Mouse (Mus musculus) mesoderm, embryonic 11.5 days (tissue): Measurements from ENCODE around the gene Chaf1b.
A peak's percentile ranks its signal among the peaks of the same experiment; 100 is the strongest.

Experiments used
- DNase-seq: peaks from one replicate; pipeline ENCODE4 v3.0.0-alpha.2; 2012; ENCODE audit warnings: low read depth, low spot score

The Chaf1b gene

DNA sequence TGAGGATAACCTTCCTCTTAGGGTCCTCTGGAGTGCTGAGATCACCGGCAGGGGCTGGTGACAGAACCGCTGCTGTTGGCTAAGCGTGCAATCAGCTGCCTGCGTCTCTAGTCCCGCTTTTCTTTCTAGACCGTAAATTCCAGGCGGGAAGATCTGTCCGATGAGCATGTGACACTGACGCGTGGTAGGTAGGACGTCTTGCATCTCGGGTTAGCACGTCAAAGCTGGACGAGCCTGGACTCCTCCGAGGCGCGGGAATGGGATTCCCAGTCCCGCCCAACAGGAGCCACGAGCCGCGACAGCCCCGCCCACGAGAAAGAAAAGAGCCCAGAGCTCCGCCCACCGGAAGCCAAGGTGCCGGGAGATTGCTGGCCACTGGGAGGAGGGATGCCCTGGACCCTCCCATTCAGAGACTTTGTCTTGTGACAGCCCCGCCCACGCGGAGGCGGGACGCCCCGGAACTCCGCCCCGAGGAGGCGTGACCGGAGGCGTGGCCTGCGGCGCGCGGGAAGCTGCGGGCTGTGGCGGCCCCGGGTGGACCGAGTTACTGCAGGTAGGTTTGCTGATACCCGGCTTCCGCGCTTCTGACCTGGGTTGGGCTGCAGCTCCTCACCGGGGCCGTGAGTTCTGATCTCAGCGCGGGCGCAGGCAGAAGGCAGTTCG lies at the start of gene Chaf1b:
Chaf1b (plus strand) TSS at position 479 of the 663 bp plus-strand sequence.
- peak; percentile 98 for DNase-seq

- DNase-seq: no peak
Observed at GRCm38 (mm10) chr16:93834076-93834475, 49.6 kb upstream of the Chaf1b start.

DNA sequence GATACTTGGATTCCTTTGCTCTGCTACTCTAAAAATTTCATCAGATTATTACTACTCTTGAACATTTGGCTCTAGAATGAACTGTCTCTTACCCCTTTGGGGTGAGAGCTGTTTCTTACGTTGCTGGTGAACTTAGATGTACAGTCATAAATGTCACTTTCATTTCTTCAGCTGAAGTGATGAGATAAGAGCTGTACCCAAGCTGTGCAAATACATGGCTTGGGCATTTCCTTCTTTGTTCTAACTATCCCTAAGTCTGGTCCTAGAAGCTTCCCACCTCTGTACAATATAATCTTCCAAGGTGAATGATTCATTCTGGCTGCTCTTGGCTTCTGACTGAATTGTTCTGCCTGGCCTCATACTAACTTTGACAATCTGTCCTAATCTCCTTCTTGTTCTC lies 44.7 kb upstream of the Chaf1b start:
- DNase-seq: no peak

- DNase-seq: no peak
Observed at GRCm38 (mm10) chr16:93850527-93850926, 33.2 kb upstream of the Chaf1b start.

GRCm38 (mm10) chr16:93859967-93860366 lies 23.7 kb upstream of the Chaf1b start:
- no peak for DNase-seq

DNA sequence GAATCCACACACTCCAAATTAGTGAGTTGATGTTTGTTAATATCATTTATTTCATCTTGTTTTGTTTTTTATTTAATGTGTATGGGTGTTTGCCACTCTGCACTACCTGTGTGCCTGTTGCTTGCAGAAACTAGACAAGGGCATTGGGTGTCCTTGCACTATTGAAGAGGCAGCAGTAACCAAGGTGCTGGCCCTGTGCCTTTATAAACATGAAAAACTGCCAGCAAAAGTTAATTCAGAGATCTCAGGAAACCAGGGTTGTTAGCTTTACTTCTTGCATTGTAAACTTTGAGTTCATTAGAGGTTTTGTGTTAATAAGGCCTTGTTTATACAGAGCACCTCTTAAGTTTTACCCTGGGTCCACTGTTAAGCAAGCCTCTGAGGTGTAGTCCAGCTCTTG lies 23.0 kb upstream of the Chaf1b start:
- DNase-seq: no peak

- no peak for DNase-seq
Observed at GRCm38 (mm10) chr16:93874841-93875240, 8.9 kb upstream of the Chaf1b start.

DNA sequence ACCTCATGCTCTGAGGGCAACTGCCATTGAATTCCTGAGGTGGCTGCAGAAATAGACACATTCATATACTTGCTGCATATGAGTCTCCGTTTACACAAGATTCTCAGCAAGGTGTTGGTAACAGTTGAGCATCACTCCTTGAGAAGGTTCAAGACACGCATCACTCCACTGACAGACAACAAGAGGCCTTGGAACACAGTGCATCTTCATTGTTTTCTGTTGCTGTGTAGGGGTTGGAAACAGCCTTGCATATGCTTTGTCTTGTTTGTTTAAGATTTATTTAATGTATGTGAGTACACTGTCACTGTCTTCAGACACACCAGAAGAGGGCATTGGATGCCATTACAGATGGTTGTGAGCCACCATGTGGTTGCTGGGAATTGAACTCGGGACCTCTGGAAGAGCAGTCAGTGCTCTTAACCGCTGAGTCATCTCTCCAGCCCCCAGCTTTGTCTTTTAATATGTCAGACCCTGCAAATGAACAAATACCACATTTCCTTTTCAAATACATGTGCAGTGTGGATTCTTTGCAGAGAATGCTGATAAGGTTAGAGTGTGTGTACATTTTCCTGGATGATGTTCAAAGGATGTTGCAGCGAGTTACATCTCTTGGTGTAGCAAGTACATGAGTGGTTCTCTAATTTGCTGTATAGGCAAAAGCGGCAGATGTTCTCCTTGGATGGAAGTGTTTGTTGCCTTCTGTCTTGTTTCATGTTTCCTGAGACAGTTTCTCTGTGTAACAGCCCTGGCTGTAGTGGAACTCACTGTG lies 5.9 kb upstream of the Chaf1b start:
- DNase-seq: no peak

- DNase-seq: peak; percentile 51
Observed at GRCm38 (mm10) chr16:93884086-93884721, 503 bp downstream of the Chaf1b start.

DNA sequence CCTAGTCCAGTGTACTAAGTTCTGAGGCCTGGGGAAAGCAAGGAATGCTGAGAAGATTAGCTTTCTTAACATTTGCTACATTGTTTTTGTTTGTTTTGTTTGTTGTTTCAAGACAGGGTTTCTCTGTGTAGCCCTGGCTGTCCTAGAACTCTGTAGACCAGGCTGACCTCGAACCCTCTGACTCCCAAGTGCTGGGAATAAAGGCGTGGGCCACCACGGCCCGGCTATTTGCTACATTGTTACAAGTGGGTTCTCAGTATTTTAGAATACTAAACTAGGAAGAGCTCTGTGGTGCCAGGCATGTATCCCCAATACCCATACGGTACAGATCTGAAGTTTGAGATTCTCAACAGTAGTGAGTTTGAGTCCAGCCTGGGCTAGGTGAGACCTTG lies 1.0 kb downstream of the Chaf1b start:
- no peak for DNase-seq

GRCm38 (mm10) chr16:93888481-93888880 lies 4.8 kb downstream of the Chaf1b start:
- DNase-seq: no peak

GRCm38 (mm10) chr16:93890948-93891604 lies 7.4 kb downstream of the Chaf1b start:
- no peak for DNase-seq

- DNase-seq: no peak
Observed at GRCm38 (mm10) chr16:93893285-93893684, 9.6 kb downstream of the Chaf1b start.

DNA sequence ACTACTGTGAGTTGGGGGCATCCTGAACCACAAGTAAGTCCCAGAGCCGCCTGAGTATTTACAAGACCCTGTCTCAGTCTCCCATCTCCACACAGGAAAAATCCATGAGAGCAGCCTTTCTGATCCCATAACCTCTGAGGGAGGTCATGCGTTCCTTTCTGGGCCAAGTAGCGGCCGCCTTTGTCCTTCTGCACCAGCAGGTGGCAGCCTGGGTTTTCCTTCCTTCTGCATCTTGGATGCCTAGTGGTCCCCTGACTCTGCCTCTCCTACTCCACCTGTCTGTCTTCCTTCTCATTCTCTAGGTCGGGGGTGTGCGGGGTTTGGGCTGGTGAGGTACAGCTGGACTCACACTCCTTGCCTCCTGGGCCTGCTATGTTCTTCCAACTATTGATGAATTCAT lies 19.3 kb downstream of the Chaf1b start:
- no peak for DNase-seq

GRCm38 (mm10) chr16:93906156-93907014 lies 22.7 kb downstream of the Chaf1b start:
- peak; percentile 66 for DNase-seq

DNA sequence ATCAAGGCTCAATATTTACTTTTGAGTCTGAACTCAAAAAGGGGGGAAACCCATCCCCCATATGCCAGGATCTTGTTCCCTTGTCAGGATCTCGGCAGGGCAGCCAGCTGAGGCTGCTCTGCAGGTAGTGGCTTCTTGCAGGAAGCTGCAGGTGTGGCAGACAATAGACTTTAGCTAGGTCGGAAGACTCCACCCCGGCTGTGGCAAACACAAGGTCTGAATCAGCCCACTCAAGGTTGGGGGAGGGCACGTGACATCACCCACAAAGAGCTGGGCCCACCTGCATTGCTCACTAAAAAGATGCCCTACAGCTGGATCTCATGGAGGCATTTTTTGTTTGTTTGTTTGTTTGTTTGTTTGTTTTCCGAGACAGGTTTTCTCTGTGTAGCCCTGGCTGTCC lies 24.1 kb downstream of the Chaf1b start:
- no peak for DNase-seq

GRCm38 (mm10) chr16:93908196-93908595 lies 24.5 kb downstream of the Chaf1b start:
- no peak for DNase-seq

DNA sequence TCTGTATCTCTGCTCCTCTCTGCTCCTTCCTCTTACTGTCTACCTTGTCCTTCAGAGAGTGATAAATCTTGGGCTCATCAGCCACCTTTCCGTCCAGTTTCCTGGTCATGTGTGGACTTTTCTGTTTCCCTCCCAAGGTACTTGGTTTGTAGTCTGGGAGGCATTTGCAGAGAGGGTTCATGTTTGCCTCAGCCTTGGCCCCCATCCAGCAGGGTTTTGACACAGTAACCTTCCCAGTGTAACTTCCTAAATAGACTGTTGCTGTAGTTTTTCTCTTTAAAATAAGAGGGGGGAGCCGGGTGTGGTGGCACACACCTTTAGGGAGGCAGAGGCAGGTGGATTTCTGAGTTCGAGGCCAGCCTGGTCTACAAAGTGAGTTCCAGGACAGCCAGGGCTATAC lies 26.2 kb downstream of the Chaf1b start:
- DNase-seq: no peak

GRCm38 (mm10) chr16:93910735-93911665 lies 27.3 kb downstream of the Chaf1b start:
- DNase-seq: no peak

- no peak for DNase-seq
Observed at GRCm38 (mm10) chr16:93912158-93912557, 28.5 kb downstream of the Chaf1b start.
